Mouse (Mus musculus) kidney, adult 9 months (tissue): ENCODE results near the gene Sarm1.
"Not testable (repeated sequence)": the region's sequence is repeated elsewhere in the genome, so short reads cannot be mapped to it uniquely, and the experiment has no call there.

ENCODE experiments used
- DNase-seq: peaks from one replicate; pipeline ENCODE4 v3.0.0; 2022

The Sarm1 gene

DNA sequence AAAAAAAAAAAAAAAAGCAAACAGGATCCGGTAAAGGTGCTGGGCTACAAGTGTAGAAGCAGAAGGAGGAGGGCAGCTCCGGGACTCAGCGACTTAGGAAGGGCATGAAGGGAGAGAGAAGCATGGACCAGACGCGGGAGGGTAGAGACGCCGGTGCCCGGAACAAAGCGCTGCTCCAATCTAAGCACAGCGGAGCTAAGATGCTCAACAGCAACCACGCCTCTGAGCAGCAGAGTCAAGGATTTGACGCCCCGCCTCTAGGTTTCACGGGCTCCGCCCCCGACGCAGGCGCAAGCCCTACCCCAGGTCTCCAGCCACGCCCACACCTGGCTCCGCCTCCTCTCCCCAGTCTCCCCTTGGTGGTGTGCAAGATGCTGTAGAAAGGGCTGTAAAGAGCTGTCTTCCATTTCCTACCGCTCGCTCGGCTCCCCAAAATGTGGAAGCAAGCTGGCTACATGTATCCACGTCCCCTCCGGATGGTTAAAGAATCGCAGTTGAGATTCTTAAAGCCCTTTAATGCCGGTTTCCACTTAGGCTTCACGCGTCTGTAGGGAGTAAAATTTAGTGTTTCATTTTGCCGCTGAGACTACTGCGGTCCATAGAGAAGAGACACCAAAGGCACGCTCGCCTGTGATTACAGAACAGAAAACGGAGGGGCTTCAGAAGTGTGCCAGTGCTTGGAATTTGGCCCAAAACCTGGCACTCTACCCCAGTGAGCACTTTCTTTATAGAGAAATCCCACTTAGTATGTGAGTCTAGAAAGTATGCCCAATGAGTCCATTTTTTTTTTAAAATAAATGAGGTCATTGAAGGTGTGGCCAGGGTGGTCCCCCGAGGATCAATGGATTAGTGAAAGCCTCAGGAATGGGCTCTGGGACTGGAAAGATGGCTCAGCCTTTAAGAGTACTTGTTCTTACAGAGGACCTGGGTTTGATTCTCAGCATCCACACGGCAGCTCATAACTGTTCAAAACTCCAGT, at the start of gene Sarm1:
TSS of gene Sarm1 (minus strand) at position 211 of the 979 bp plus-strand sequence.
- DNase-seq: peak; percentile 94

DNA sequence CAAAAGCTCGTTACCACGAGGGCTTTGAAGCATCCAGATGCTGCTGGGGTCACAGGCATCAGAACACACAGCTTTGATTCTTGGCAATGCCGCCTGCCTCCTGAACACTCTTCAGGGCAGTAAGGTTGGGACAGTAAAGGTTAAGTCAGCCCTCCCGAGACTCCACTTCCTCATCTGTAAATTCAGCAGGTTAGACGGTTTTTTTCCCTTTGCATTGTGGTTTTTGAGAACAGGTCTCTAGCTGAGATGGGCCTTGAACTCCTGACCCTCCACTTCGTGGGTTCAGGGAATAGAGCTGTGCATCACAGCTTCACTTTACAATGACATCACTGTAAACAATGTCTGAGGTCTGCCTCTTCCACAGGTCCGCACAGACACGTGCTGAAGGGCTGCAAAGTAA, 47.6 kb upstream of the Sarm1 start:
- DNase-seq: no peak

DNA sequence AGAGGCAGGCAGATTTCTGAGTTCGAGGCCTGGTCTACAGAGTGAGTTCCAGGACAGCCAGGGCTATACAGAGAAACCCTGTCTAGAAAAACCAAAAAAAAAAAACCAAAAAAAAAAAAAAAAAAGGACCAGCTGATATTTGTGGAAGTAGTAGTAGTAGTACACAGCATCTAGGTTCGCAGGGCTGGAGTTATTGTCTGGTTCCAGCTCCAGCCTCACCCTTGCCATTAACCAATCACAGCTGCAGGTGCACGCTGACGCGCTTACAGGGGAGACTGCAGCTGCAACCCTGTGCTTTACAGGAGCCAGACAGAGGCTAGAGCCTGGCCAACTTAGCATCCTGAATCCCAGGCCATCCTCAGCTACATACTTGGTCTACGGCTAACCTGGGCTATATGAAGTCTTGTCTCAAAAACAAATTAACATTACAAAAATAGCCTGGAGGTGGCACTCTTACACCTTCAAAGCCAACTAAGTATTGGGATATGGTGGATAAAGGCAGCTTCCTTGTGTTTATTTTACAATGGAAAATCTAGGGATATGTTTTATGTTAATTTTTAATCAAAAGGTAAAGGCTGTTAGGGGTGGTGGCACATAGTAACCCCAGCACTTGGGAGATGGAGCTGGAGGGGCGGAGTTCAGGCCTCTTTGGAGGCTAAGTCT, 47.0 kb upstream of the Sarm1 start:
- no peak for DNase-seq

DNA sequence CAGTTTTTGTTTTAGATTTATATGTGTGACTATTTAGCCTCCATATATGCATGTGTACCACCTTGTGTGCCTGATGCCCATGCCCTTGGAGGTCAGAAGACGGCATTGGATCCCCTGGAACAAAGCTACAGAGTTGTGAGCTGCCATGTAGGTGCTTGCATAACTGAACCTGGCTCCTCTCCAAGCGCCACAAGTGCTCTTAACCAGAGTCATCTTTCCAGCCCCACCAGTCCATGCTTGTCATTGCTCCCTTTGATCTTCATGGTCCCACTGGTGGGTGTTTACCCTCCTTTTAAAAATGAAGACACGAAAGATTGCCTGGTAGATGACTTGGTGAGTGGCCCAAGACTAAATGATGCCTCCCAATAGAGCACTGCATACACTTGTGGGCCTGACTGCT, 42.8 kb upstream of the Sarm1 start:
- DNase-seq: no peak

DNA sequence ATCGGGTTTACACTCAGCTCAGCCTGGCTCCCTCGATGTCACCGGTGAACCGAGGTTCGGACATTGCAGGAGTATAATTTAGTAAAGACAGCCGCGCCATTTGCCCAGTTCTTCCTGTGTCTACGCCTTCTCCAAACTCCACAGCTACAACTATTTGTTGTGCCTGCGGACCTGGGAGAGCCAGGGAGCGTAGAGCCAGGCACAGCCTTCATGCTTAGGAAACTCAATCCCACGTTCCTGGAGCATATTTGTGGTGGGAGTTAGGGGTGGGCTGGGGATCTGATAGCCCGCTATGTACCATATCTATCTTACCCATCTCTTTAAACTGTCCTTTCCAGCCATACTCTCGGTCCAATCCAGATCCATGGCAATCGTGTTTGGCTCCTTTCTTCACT, 39.1 kb upstream of the Sarm1 start:
- DNase-seq: no peak

DNA sequence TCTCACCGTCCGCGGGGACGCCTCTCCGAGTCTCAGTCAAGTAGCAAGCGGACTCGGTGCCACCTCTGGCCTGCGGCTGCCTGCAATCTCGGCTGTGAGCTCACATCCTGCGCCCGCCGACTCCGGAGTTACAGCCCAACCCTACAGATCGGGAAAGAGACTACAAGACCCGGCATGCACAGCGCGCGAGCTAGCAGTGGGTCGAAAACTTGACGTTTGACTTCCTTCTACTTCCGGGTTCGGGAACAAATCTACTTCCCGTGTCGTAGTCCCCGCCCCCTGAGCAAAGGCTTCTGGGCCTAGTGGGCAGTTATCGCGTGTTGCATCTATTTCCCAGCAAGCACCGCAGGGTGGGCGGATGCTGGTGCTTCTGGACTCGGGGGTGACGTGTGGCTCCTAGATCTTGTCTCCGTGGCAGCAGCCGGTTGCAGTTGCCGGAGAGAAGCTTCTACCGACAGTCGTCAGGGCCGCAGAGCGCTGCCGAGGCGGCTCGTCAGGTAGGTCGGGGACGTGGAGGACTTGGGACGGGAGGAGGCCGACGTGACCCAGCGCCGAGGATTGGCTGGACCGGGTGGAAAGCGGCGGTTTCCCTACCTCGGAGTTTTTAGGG, 38.6 kb upstream of the Sarm1 start, which contains the start of the genes Tnfaip1 and Ift20:
TSS of gene Tnfaip1 (minus strand) at position 253 of the 610 bp plus-strand sequence.
TSS of gene Ift20 (plus strand) at position 282 of the 610 bp plus-strand sequence.
- DNase-seq: peak; percentile 99

DNA sequence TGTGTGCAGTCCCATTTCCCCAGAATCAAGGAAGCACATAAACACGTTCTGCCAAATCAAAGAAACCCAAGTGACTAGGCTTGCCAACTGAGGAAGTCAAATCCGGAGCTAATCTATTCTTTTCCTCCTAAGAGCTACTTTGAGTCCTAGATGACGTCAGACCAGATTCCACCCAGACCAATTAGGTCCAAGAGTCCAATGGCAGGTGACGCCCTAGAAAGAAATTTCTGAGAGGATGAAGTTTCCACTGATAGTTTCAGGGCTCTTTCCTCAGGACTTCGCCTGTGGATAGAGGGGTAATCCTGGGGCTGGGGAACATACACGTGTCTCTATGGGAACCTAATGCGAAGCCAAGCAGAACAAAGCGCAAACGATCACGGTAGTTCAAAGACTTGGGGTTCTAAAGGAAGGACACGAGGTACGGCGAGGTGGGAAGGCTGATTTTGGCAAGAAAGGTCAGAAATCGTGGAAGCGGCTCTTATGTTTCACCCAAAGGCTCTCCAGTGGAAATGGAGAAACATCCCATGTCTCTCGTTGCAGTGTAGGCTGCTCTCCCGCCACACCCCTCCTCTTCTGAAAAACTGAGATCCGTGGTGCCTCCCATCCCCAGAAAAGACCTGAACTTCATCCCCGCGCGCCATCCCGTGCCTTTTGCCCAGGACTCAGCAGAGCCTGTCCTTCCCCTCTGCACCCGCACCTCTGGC, 38.0 kb upstream of the Sarm1 start:
- DNase-seq: peak; percentile 82

DNA sequence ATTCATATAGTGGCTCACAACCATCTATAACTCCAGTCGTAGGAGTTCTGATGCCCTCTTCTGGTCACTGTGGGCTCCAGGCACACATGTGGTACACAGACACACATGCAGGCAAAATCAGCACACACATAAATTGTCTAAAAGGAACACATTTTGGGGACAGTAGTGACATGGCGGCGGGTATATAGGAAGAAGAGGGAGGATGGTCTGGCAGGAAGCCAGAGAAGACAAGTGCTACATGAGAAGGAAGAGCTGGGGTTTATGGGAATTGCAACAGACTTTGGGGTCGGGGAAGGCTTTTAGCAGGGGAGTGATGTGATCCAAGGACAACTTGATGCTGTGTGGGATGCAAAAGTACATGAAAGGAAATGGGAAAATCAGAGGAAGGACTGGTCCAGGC, 37.0 kb upstream of the Sarm1 start:
- DNase-seq: no peak

DNA sequence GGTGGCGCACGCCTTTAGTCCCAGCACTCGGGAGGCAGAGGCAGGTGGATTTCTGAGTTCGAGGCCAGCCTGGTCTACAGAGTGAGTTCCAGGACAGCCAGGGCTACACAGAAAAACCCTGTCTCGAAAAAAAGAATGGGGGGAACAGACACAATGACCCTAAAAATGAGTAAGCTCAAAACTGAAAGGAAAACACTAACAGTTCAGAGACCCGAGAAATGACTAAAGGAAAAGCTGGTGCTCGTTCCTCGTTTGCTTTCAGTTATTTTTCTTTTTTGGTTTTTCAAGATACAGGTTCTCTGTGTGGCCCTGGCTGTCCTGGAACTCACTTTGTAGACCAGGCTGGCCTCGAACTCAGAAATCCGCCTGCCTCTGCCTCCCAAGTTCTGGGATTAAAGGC, 34.0 kb upstream of the Sarm1 start:
- DNase-seq: not testable (repeated sequence)

DNA sequence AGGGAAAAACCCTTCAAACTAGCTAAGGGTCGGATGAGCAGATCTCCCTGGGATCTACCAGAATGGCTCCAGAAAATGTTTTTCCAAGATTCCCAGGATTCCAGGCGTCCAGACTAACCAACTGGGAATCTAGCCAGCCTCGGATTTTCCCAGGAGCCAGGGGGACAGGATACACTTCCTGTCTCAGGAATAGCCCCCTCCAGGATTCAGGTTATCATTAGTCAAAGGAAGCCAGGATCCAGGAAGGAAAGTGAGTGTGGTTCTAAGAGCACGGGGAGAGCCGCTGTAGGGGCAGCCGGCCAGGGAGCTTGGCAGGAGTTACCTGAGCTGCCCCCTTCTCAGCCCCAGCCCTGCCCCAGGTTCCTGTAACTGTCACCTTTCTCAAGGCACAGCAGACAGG, 33.5 kb upstream of the Sarm1 start:
- DNase-seq: peak; percentile 78

DNA sequence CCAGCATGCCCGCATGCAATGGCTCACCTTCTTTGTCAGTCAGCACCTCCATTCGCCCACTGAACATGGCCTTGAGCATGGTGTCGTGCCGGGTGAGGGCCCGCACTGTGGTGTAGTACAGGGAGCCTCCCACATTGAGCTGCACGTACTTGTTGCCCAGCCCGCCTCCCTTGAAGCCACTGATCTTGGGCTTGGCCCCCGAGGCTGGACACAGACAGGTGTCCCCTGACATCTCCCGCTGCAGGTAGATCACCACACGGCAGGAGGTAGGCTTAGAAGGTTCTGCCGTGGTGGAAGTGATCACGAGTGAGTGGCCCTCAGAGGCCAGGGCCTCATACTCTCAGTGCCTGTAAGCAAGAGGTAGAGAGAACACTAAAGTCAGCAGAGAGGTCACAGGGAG, 32.4 kb upstream of the Sarm1 start:
- DNase-seq: no peak

DNA sequence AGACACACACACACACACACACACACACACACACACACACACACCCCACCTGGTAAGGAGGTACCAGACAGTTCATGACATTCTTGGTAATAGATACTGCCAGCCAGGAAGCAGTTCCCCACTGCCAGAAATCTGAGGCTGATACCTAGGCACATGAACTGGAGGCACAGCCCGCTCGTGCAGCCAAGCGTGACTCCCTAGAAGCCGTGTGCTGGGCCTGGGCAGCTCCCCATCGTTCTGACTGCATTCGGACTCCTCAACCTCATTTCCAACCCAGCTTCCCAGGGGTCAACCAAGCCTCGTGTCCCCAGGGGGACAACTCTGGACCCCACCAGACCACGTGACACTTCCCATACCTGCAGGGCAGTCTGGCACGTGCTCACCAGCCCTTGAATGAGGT, 31.2 kb upstream of the Sarm1 start:
- no peak for DNase-seq

DNA sequence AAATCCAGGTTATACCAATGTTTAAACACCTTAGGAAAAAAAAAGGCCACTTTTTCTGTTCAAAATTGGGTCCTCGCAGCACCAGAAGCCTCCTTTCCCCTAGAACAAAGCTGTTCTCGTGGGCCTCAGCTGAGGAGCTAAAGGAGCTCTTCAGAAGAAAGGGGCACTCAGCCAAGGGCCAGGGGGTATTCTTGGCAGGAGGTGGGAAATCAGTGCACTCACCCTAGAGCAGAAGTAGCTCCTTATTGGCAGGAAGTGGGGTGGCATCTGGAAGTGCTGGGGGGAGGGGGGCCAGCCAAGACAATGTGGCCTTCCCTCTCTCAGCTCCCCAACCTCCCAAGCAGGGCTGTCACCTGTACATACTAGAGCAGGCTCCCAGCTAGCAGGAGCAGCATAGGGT, 27.3 kb upstream of the Sarm1 start:
- no peak for DNase-seq

DNA sequence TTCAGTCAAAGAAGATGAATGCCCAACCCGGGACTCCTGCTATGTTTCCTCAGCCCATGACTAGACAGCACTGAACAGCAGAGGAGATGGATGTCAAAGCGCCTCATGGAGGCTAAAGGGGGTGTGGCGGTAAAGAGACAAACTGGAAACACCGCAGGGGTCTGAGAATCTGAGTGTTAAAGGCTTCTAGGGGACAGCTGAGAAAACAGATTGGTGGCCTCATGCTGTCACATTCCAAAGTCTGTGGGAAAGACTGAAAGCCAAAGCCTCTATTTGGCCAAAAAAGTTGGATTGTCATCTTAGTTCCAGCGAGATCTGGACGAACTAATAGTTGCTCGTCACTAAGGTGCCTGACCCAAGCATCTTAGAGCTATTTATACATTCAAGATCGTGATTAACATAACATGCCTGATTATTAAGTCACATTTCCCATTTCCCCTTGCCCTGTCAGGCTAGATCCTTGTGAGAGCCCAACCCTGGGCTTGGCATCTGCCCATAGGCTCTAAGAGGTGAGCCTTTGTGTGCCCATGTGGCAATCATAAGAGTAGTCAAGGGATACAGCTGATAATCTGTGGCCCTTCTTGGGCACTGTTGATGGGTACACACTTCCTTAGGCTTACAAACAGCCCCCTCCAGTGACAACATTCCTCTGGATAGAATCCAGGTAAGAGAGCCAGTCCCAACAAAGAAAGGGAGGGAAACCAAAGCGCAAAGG, 25.8 kb upstream of the Sarm1 start:
- DNase-seq: no peak

DNA sequence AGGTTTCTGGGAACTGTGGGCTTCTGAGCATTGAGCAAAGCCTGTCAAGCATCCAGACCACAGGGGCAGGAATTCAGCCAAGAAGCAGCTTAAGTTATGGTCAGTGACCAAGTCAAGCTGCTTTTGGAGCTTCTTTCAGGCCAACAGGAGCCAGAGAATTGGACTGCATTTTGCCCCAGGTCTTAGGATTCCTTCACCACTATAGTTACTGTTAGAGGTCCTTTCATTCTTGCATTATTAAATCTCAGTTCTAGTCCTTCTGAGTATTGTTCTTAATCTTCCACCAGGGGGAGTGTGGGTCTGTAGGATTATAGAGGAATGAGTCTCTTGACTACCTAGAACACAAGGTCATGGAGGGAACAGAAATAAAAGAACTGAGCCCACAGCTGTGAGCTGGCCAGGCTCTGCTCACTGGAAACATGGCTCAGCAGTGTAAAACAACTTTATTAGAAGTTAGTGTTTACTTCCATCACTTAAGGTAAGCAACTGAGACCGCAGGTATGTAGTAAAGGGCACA, 25.0 kb upstream of the Sarm1 start:
- peak; percentile 62 for DNase-seq

DNA sequence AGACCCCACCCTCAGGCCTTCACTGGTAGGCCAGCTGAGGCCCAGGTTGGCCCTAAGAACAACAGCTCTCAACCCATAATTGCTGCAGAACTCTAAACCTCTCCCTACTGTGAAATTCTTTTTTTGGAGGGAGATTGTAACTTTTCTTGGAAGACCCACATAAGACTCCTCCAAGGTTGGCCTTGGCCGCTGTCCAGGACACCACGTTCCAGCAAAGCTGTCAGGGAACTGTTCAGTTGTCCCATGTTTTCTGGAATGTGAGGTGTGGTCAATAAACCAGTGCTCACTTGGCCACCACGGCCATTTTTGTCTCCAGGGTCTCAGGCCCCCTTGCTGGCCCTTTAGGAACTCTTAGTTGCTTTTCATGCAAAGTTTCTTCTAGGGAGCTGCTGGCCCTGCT, 24.3 kb upstream of the Sarm1 start:
- no peak for DNase-seq

DNA sequence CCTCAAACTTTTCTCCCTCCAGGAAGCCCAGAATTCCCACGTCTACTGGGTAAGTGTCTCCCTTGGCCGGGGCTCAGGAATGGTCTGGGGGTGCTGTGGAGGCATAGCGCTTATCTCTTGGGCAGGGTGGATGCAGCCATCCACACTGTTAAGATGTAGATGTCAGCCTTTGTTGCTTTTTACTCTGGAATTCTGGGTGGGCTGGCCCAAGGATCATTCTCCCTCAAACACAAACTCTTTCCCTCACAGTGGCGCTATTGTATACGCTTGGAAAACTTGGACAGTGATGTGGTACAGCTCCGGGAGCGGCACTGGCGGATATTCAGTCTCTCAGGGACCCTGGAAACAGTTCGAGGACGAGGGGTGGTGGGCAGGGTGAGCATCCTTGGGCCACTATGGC, 21.4 kb upstream of the Sarm1 start:
- DNase-seq: no peak

DNA sequence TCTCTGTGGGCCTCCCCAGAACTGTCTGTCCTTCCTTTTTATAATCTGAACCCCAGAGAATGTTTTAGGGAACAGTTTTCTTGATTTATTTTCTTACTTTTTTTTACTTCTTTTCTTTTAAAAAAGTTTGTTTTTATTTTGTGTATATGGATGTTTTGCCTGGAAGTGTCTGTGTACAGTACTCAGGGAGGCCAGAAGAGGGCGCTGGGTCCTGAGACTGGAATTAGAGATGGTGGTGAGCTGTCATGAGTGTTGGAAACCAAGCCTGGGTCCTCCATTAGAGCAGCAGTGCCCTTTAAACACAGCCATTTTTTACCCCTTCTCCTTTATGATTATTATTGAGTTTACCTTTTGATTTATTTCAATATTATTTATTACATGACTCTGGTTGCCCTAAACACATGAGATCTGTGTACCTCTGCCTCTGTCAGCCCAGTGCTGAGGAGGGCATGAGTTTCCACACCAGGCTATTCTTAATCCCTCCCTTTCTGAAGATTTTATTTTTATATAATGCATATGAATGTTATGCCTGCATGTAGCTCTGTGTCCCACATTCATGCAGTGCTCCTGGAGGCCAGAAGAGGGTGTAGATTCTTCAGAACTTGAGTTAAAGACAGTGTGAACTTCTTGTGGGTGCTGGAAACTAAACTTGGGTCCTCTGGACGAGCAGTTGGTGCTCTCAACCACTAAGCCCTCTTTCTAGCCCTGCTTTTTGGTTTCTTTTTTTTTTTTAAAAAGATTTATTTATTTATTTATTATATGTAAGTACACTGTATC, 18.2 kb upstream of the Sarm1 start:
- DNase-seq: no peak

DNA sequence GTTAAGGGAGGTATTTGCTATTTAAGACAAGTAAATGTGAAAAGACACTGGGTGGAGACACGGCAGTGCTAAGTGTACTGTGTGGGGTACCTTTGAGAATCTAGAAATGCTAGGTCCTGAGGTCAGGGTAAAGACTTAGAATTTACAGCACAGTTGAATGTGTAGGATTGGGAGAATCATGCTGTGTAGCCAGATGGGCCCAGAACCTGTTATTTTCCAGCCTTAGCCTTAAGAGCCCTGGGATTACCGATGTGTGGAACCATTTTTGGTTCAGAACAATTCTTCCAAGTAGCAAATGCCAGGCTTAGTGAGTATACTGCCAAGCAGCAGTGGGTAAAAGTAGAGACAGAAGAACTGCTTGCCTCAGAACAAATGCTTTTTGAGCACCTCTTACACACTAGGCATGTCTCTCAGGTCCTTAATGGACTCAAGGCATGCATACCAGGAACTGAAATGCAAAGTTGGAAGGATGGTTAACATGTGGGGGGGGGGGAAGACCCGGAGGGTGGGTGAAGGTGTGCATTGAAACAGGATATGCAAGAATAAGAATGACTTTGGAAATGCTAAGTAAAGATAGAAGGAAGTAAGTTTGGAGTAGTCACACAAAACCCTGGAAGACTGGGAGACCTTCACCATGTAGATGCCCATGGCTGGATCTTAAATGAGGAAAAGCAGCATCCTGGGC, 15.7 kb upstream of the Sarm1 start:
- no peak for DNase-seq
